Mouse (Mus musculus): ENCODE measurements around the gene 5330417C22Rik. TPM values are rescaled to one million over a fixed set of nuclear protein-coding genes. Genes with fewer than 3 reads are reported as not detected.

Gene 5330417C22Rik
- total and polyA plus RNA-seq, 3 experiments: 0.08 to 0.31 TPM; not detected in 1

GRCm38 (mm10) chr3:108499826-108500225, 36.5 kb downstream of the 5330417C22Rik start:
- no peak overlapping the region for H3K9ac ChIP-seq (ENCODE audit: control insufficient read depth, low read depth, low read length, poor library complexity, severe bottlenecking)
- no peaks in the 10 kb centered on the region for H3K36me3 ChIP-seq (ENCODE audit: control insufficient read depth in 1 of 2, insufficient read depth in 2 of 2, low read length in 2 of 2)
- H3K79me2 ChIP-seq (ENCODE audit: control insufficient read depth, insufficient read depth, low read length, poor library complexity): no peaks in the 10 kb centered on the region
- H3K27me3 ChIP-seq (ENCODE audit: control insufficient read depth in 1 of 2, insufficient read depth in 2 of 2, low read length in 2 of 2): peaks cover 39 to 54% of the 10 kb centered on the region in 2 experiments
- TF ChIP-seq UBTF (IDR thresholded peaks at IDR 0.05; ENCODE audit: borderline replicate concordance, insufficient read depth, low read depth, low read length): no peak
- TF ChIP-seq POLR2AphosphoS5 (IDR thresholded peaks at IDR 0.05; ENCODE audit: borderline replicate concordance, low read depth, low read length): no peak
- TF ChIP-seq GABPA (IDR thresholded peaks at IDR 0.05; ENCODE audit: low read depth, low read length): no peak
- no peak for TF ChIP-seq CTCF (IDR thresholded peaks at IDR 0.05 in 2 of 3, conservative IDR thresholded peaks at IDR 0.05 in 1 of 3; ENCODE audit: control insufficient read depth in 1 of 3, insufficient read depth in 1 of 3, low read depth in 2 of 3, low read length in 3 of 3, poor library complexity in 1 of 3, severe bottlenecking in 1 of 3)
- TF ChIP-seq TAL1 (IDR thresholded peaks at IDR 0.05; ENCODE audit: low read length): no peak
- TF ChIP-seq NRF1 (IDR thresholded peaks at IDR 0.05; ENCODE audit: insufficient read depth, low read depth, low read length, poor library complexity, severe bottlenecking): no peak
- no peak for TF ChIP-seq TCF12 (IDR thresholded peaks at IDR 0.05; ENCODE audit: low read depth, low read length)
- TF ChIP-seq EP300 (IDR thresholded peaks at IDR 0.05; ENCODE audit: low read depth in 1 of 2, low read length in 2 of 2): no peak
- no peak for TF ChIP-seq ZC3H11A (IDR thresholded peaks at IDR 0.05; ENCODE audit: low read depth, low read length)
- no peak for DNase-seq (ENCODE audit: low read depth, low spot score)
- no peaks in the 10 kb centered on the region for H3K4me1 ChIP-seq (ENCODE audit: control insufficient read depth in 1 of 2, insufficient read depth in 2 of 2, low read length in 2 of 2)
- H3K9me3 ChIP-seq (replicated peaks; ENCODE audit: insufficient read depth, low read length): no peaks in the 10 kb centered on the region
- H3K27ac ChIP-seq (ENCODE audit: control insufficient read depth, low read depth, low read length): no peak overlapping the region
- H3K4me3 ChIP-seq (ENCODE audit: control insufficient read depth in 1 of 2, insufficient read depth in 1 of 2, low read depth in 2 of 2, low read length in 2 of 2): no peak overlapping the region

GRCm38 (mm10) chr3:108497602-108498001, 38.7 kb downstream of the 5330417C22Rik start:
- no peak overlapping the region for H3K4me3 ChIP-seq (ENCODE audit: control insufficient read depth in 1 of 2, insufficient read depth in 1 of 2, low read depth in 2 of 2, low read length in 2 of 2)
- H3K27me3 ChIP-seq (ENCODE audit: control insufficient read depth in 1 of 2, insufficient read depth in 2 of 2, low read length in 2 of 2): peaks cover 30 to 47% of the 10 kb centered on the region in 2 experiments

GRCm38 (mm10) chr3:108495486-108495885, 40.9 kb downstream of the 5330417C22Rik start:
- Histone ChIP-seq H3K4me3 (ENCODE audit: control insufficient read depth in 1 of 2, insufficient read depth in 1 of 2, low read depth in 2 of 2, low read length in 2 of 2) (no peak overlapping the region), H3K9me3 (replicated peaks; ENCODE audit: insufficient read depth, low read length) (no peaks in the 10 kb centered on the region), H3K27me3 (ENCODE audit: control insufficient read depth in 1 of 2, insufficient read depth in 2 of 2, low read length in 2 of 2) (peaks cover 27 to 43% of the 10 kb centered on the region in 2 experiments), H3K79me2 (ENCODE audit: control insufficient read depth, insufficient read depth, low read length, poor library complexity) (no peaks in the 10 kb centered on the region), H3K36me3 (ENCODE audit: control insufficient read depth in 1 of 2, insufficient read depth in 2 of 2, low read length in 2 of 2) (no peaks in the 10 kb centered on the region), H3K27ac (ENCODE audit: control insufficient read depth, low read depth, low read length) (no peak overlapping the region), H3K4me1 (ENCODE audit: control insufficient read depth in 1 of 2, insufficient read depth in 2 of 2, low read length in 2 of 2) (no peaks in the 10 kb centered on the region), H3K9ac (ENCODE audit: control insufficient read depth, low read depth, low read length, poor library complexity, severe bottlenecking) (no peak overlapping the region)
- DNase-seq (ENCODE audit: low read depth, low spot score): no peak
- TF ChIP-seq RCOR1 (IDR thresholded peaks at IDR 0.05; ENCODE audit: low read depth, low read length): no peak
- TF ChIP-seq GATA1 (IDR thresholded peaks at IDR 0.05; ENCODE audit: low read depth, low read length): no peak
- TF ChIP-seq KAT2A (conservative IDR thresholded peaks at IDR 0.05; ENCODE audit: low read depth, low read length): no peak
- TF ChIP-seq POLR2AphosphoS5 (IDR thresholded peaks at IDR 0.05; ENCODE audit: borderline replicate concordance, low read depth, low read length): no peak
- no peak for TF ChIP-seq ZC3H11A (IDR thresholded peaks at IDR 0.05; ENCODE audit: low read depth, low read length)
- no peak for TF ChIP-seq ETS1 (IDR thresholded peaks at IDR 0.05; ENCODE audit: low read depth, low read length)
- no peak for TF ChIP-seq USF2 (IDR thresholded peaks at IDR 0.05; ENCODE audit: borderline replicate concordance in 1 of 2, insufficient read depth in 1 of 2, low read depth in 1 of 2, low read length in 2 of 2)

More at GRCm38 (mm10) chr3:108497602-108498001, 38.7 kb downstream of the 5330417C22Rik start:
- DNase-seq (ENCODE audit: low read depth, low spot score): no peak
- no peaks in the 10 kb centered on the region for H3K79me2 ChIP-seq (ENCODE audit: control insufficient read depth, insufficient read depth, low read length, poor library complexity)
- no peaks in the 10 kb centered on the region for H3K4me1 ChIP-seq (ENCODE audit: control insufficient read depth in 1 of 2, insufficient read depth in 2 of 2, low read length in 2 of 2)
- H3K36me3 ChIP-seq (ENCODE audit: control insufficient read depth in 1 of 2, insufficient read depth in 2 of 2, low read length in 2 of 2): no peaks in the 10 kb centered on the region
- H3K27ac ChIP-seq (ENCODE audit: control insufficient read depth, low read depth, low read length): no peak overlapping the region
- TF ChIP-seq ZKSCAN1 (IDR thresholded peaks at IDR 0.05; ENCODE audit: low read depth, low read length) (no peak), MAZ (IDR thresholded peaks at IDR 0.05; ENCODE audit: low read depth, low read length) (no peak), GATA1 (IDR thresholded peaks at IDR 0.05; ENCODE audit: low read depth, low read length) (no peak), ZC3H11A (IDR thresholded peaks at IDR 0.05; ENCODE audit: low read depth, low read length) (no peak), MYC (IDR thresholded peaks at IDR 0.05; ENCODE audit: low read depth, low read length) (no peak), ZMIZ1 (IDR thresholded peaks at IDR 0.05; ENCODE audit: low read depth, low read length) (no peak), JUND (IDR thresholded peaks at IDR 0.05; ENCODE audit: low read depth, low read length) (no peak)
- no peak overlapping the region for H3K9ac ChIP-seq (ENCODE audit: control insufficient read depth, low read depth, low read length, poor library complexity, severe bottlenecking)
- no peaks in the 10 kb centered on the region for H3K9me3 ChIP-seq (replicated peaks; ENCODE audit: insufficient read depth, low read length)

All from MEL (cell line).